Mouse (Mus musculus) forebrain, postnatal 0 days (tissue): ENCODE results near the gene Zfp59. TPM values are rescaled to one million over a fixed set of nuclear protein-coding genes. Genes with fewer than 3 reads are reported as not detected.
"Not testable (repeated sequence)": the region's sequence is repeated elsewhere in the genome, so short reads cannot be mapped to it uniquely, and the experiment has no call there.

Experiments used
- ATAC-seq: fragments of 200-750 bp; cut with Nextera tagmentation; 2 replicates; pipeline ENCODE4 v1.8.0; 2017; ENCODE audit warnings: mild to moderate bottlenecking, moderate library complexity
- DNase-seq: peaks from one replicate; pipeline ENCODE4 v3.0.0-alpha.2; 2015
- H3K27ac ChIP-seq: fragments of 300-500 bp; sonication (generic); 2 replicates; pipeline ENCODE4 v1.5.1; 2014; ENCODE audit warnings: low read depth, mild to moderate bottlenecking, antibody characterized with exemption, low read length, moderate library complexity, mixed read lengths
- H3K27me3 ChIP-seq: fragments of 300-500 bp; sonication (generic); 2 replicates; pipeline ENCODE4 v1.6.1; 2014; ENCODE audit warnings: mild to moderate bottlenecking, low read length, mixed read lengths; ENCODE audit not compliant: insufficient read depth
- H3K36me3 ChIP-seq: fragments of 300-500 bp; sonication (generic); 2 replicates; pipeline ENCODE4 v1.6.1; 2014; ENCODE audit warnings: mild to moderate bottlenecking, moderate library complexity; ENCODE audit not compliant: insufficient read depth
- H3K4me1 ChIP-seq: fragments of 300-500 bp; sonication (generic); 2 replicates; pipeline ENCODE4 v1.6.1; 2014; ENCODE audit warnings: antibody characterized with exemption; ENCODE audit not compliant: insufficient read depth
- H3K4me2 ChIP-seq: fragments of 300-500 bp; sonication (generic); 2 replicates; pipeline ENCODE4 v1.6.1; 2014; ENCODE audit warnings: low read depth, mild to moderate bottlenecking, moderate library complexity
- H3K4me3 ChIP-seq: fragments of 300-500 bp; sonication (generic); 2 replicates; pipeline ENCODE4 v1.5.1; 2014; ENCODE audit warnings: low read depth, low read length, mixed read lengths
- H3K9ac ChIP-seq: fragments of 300-500 bp; sonication (generic); 2 replicates; pipeline ENCODE4 v1.6.1; 2014; ENCODE audit warnings: mild to moderate bottlenecking
- H3K9me3 ChIP-seq: fragments of 300-500 bp; sonication (generic); 2 replicates; pipeline ENCODE4 v1.6.1; 2016; ENCODE audit warnings: low read length
- CTCF ChIP-seq: sonication (generic); IDR thresholded peaks from 2 replicates; pipeline ENCODE4 v1.5.1; 2016; ENCODE audit warnings: antibody characterized with exemption, control low read depth, low read depth
- WGBS: fragments of 180-500 bp; shearing (Covaris S2); extraction: QIAGEN DNeasy Blood & Tissue Kit; methylation state at CpG from one replicate; pipeline ENCODE4 v1.1.7; 2014; 5-methylcytosine and 5-hydroxymethylcytosine counted together
- polyA plus RNA-seq: library from polyadenylated mRNA; unstranded; fragments of >200 nt; fragmentation: Nextera tagmentation; extraction: Ambion mirVana; gene quantifications from 2 replicates; pipeline ENCODE4 v1.2.1, GENCODE M21; 2015
- total RNA-seq: library from RNA; depleted of rRNA; stranded (reverse); fragments of >200 nt; gene quantifications from 2 replicates; pipeline ENCODE4 v1.2.3, GENCODE M21; 2014; rRNA removed

Zfp59 gene
- total RNA-seq, result 10.7 and 11.6 TPM in 2 replicates
- 3.5 and 5.2 TPM in 2 replicates for polyA plus RNA-seq

DNA sequence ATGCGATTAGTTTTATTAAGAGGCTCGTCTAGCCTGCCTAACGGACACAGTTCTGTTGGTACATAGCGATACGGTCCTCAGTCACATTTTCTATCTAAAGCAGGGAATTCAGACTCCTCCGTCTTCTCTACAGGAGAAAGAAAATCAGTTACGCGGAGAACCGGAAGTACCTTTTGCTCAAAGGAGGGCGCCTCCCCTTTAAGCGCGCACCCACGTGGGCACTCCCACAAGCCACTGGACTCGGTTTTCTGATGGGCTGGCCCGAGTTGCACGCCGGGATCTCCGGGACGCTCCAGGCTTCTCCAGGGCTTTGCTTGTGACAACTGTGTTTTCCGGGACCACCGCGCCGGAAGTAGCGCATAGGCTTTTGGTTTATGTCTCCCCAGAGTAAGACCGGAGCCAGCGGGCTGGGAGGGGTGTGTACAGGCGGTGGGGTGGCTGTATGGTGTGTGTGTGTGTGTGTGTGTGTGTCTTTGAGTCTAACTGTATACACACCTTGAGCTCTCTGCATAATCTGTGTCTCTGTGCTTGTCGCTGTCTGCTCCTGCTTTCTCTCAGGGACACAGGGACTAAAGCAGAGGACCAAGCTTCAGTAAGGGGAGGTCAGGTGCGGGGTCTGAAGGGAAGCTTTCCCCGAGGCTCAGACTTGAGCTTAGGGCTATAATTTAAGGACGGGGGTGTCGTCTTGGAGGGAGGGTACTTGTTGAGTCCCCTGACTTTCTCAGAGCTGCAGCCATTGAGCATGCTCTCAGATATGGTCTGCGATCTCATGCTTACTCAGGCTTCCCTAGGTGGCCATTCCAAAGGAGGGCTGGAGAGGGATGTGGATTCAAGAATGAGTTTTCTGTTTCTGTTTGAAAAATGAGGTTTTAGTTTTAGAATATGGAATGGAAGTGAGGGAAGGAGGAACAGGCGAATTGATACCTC lies at the start of gene Zfp59:
Zfp59 (plus strand) TSS at position 285 of the 927 bp plus-strand sequence.
- H3K9me3 ChIP-seq, result no peaks in the 10 kb centered on the region
- H3K9ac ChIP-seq, result peak within 1 kb of the TSS; percentile 49
- DNase-seq (peak; percentile 94), ATAC-seq (peak; percentile 99)
- WGBS, result 4% methylated on average over 34 of the region's 34 CpGs
- no peaks in the 10 kb centered on the region for H3K36me3 ChIP-seq
- no peaks in the 10 kb centered on the region for H3K4me1 ChIP-seq
- peak within 1 kb of the TSS; percentile 61 for H3K4me2 ChIP-seq
- H3K27ac ChIP-seq, result peak within 1 kb of the TSS; percentile 81
- no peaks in the 10 kb centered on the region for H3K27me3 ChIP-seq
- TF ChIP-seq CTCF, result no peak
- peak within 1 kb of the TSS; percentile 38 for H3K4me3 ChIP-seq

DNA sequence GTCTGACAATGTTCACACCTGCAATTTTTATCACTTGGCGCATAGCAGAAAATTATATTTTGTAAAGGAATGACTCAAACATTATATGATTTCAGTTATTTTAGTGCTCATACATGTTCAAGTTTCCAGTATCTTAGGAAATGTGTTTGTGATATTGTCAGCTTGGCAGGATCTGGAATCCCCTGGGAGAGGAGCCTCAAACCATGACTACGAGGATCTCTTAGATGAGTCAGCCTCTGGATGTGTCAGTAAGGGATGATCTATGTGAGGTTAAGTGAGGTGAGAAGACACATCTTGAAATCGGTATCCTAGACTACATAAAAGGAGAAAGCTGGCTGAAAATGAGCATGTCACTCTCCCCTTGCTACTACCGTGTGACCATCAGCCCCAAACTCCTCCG lies 49.1 kb upstream of the Zfp59 start:
- no peaks in the 10 kb centered on the region for H3K27me3 ChIP-seq
- WGBS, result 91% methylated on average over 5 of the region's 5 CpGs
- H3K9ac ChIP-seq, result no peak overlapping the region
- peaks cover 6% of the 10 kb centered on the region; the same call in 1 of the 2 replicates for H3K9me3 ChIP-seq
- no peaks in the 10 kb centered on the region for H3K4me1 ChIP-seq
- no peak overlapping the region for H3K27ac ChIP-seq
- no peak overlapping the region for H3K4me2 ChIP-seq
- no peak overlapping the region for H3K4me3 ChIP-seq
- ATAC-seq, result no peak
- no peak for TF ChIP-seq CTCF
- H3K36me3 ChIP-seq, result no peaks in the 10 kb centered on the region
- DNase-seq, result no peak

DNA sequence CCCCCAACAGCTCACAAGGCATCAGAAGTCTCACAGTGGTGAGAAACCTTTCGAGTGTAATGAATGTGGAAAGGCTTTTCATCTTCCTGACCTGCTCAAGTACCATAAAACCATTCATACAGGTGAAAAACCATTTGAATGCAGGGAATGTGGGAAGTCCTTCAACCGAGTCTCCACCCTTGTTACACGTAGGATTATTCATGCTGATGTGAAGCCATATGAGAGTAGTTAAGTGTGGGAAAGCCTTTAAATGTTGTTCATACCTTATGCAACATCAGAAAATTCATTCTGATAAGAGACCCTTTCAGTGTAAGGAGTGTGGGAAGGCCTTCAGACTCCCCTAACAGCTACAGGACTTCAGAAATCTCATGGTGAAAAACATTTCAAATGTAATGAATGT lies 44.5 kb upstream of the Zfp59 start:
- not testable (repeated sequence) for H3K4me3 ChIP-seq, H3K36me3 ChIP-seq, H3K4me1 ChIP-seq, H3K9me3 ChIP-seq, DNase-seq, ATAC-seq, H3K27ac ChIP-seq, H3K4me2 ChIP-seq, H3K27me3 ChIP-seq, H3K9ac ChIP-seq
- 39% methylated on average over 3 of the region's 3 CpGs for WGBS

DNA sequence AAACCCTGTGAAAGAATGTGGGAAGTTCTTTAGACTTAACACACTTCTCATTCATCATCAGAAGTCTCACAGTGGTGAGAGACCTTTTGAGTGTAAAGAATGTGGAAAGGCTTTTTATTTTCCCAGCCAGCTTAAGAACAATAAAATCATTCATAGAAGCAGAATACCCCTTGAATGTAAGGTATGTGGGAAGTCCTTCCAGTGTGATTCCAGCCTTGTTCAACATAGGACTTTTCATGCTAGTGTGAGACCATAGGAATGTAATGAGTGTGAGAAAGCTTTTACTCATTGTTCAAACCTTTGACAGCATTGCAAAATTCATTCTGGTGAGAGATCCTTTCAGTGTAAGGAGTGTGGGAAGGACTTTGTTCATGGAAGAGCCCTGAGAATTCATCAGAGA lies 43.8 kb upstream of the Zfp59 start:
- Histone ChIP-seq H3K4me1 (no peaks in the 10 kb centered on the region), H3K36me3 (no peaks in the 10 kb centered on the region), H3K9ac (no peak overlapping the region), H3K9me3 (no peaks in the 10 kb centered on the region), H3K4me2 (no peak overlapping the region), H3K4me3 (no peak overlapping the region), H3K27me3 (no peaks in the 10 kb centered on the region), H3K27ac (no peak overlapping the region)
- ATAC-seq, result no peak
- DNase-seq, result no peak
- no peak for TF ChIP-seq CTCF

DNA sequence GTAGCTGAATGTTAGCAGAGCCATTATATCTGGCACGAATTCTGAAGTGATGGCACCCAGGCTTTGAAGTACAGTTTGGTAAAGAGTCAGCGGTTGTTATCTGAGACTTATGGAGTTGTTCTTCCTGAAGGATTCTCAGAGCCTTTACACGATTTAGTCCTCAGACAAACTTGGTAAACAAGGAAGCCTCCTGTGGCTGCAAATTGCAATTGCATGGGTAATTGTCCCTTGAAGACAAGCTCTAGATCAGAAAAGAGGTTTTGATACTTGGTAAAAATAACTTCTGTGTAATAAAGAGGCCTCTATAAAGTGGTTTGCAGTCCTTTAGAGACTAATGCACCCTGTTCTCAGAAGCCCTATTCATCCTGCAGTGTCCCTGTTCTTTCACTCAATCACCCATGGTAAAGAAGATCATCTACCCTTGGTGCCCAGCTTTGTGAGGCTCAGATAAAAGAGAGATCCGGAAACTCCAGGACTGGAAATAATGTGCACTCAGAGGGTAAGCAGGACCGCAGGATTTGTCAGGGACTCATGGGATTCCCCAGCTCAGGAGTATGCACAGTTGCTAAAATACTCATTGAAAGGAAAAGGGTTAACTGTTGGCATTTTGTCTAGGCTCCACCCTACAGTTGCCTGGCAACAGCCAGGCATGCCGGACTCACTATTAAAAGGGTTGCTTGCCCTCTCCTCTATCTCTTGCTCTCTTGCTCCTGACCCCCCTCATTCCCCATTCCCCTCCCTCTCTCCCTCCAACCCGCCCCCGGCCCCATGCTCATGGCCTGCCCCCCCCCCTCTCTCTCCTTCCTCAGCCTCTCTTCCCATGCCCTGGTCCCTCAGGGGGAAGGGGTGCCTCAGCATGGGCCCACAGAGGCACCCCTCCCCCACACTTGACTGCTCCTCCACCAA lies 40.2 kb upstream of the Zfp59 start:
- Histone ChIP-seq H3K27ac (no peak overlapping the region), H3K4me3 (no peak overlapping the region), H3K9ac (no peak overlapping the region), H3K9me3 (no peaks in the 10 kb centered on the region), H3K4me1 (no peaks in the 10 kb centered on the region), H3K36me3 (no peaks in the 10 kb centered on the region), H3K4me2 (no peak overlapping the region), H3K27me3 (no peaks in the 10 kb centered on the region)
- no peak for ATAC-seq
- DNase-seq, result peak; percentile 22
- TF ChIP-seq CTCF, result peak; percentile 54
- WGBS, result 16% methylated on average over 8 of the region's 8 CpGs

DNA sequence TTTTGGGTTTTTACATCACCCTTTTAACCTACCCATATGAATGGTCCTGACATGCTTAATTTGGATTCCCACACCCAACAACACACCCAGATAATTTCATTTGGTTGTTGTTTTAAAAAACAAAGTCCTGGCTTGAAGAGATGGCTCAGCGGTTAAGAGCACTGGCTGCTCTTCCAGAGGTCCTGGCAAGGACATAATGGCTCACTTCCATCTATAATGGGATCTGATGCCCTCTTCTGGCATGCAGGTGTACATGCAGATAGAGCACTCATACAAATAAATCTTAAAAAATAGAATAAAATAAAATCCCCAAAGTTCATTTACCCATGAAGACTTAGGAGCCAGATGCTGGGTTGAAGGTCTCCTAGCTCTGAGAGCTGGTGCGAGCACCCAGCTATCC lies 37.3 kb upstream of the Zfp59 start:
- H3K27me3 ChIP-seq, result no peaks in the 10 kb centered on the region
- WGBS, result 48% methylated on average over 2 of the region's 2 CpGs
- no peaks in the 10 kb centered on the region for H3K4me1 ChIP-seq
- ATAC-seq, result no peak
- no peak overlapping the region for H3K4me3 ChIP-seq
- H3K9me3 ChIP-seq, result no peaks in the 10 kb centered on the region
- TF ChIP-seq CTCF, result peak; percentile 48; the same call in 1 of the 2 replicates
- peak; percentile 8 for DNase-seq
- no peak overlapping the region for H3K9ac ChIP-seq
- no peak overlapping the region for H3K4me2 ChIP-seq
- no peaks in the 10 kb centered on the region for H3K36me3 ChIP-seq
- no peak overlapping the region for H3K27ac ChIP-seq
